Mouse (Mus musculus): ENCODE measurements around the gene Tmsb15l. TPM values are rescaled to one million over a fixed set of nuclear protein-coding genes. Genes with fewer than 3 reads are reported as not detected.

The Tmsb15l gene
- polyA plus RNA-seq (2012; rRNA removed) (0.61 and 0.67 TPM in 2 replicates), polyA plus RNA-seq (2014; fragmentation: Nextera tagmentation; extraction: Ambion mirVana) (0.46 and 0.67 TPM in 2 replicates)

GRCm38 (mm10) chrX:136976424-136977084, at the start of gene Tmsb15l, which contains the start of gene Tmsb15b1:
Gene Tmsb15l, minus strand, starts transcription at chrX:136976869.
Gene Tmsb15b1, minus strand, starts transcription at chrX:136976874.
- H3K27me3 ChIP-seq (ENCODE audit: control insufficient read depth, insufficient read depth, low read length), result no peaks in the 10 kb centered on the region
- TF ChIP-seq CTCF (IDR thresholded peaks at IDR 0.05; ENCODE audit: low read depth) (no peak), EP300 (IDR thresholded peaks at IDR 0.05; ENCODE audit: low read depth) (no peak)
- H3K4me2 ChIP-seq (ENCODE audit: low read depth), result peak within 1 kb of the TSS; percentile 24
- ATAC-seq (ENCODE audit: insufficient read depth) (peak; percentile 97), DNase-seq (ENCODE audit: low read depth in 3 of 3, low spot score in 3 of 3) (peak; percentile 24 to 39 (median 28))
- H3K9me3 ChIP-seq (ENCODE audit: control insufficient read depth, low read length), result no peaks in the 10 kb centered on the region
- H3K36me3 ChIP-seq (replicated peaks; ENCODE audit: control insufficient read depth, insufficient read depth, low read depth), result no peaks in the 10 kb centered on the region
- H3K27ac ChIP-seq, result no peak within 1 kb of the TSS
- WGBS (ENCODE audit: insufficient replicate concordance), result 13% methylated on average over 15 of the region's 15 CpGs
- no peaks in the 10 kb centered on the region for H3K4me1 ChIP-seq (replicated peaks; ENCODE audit: control insufficient read depth in 2 of 2, insufficient read depth in 2 of 2, low read length in 1 of 2)
- no peak within 1 kb of the TSS for H3K9ac ChIP-seq (replicated peaks)
- H3K4me3 ChIP-seq (ENCODE audit: insufficient read depth in 1 of 2, low read depth in 2 of 2, low read length in 2 of 2), result peak within 1 kb of the TSS; percentile 25 to 34

GRCm38 (mm10) chrX:137019310-137019709, 42.6 kb upstream of the Tmsb15l start:
- ATAC-seq (ENCODE audit: insufficient read depth) (peak; percentile 57; the same call in 1 of the 2 replicates), DNase-seq (ENCODE audit: low read depth in 3 of 3, low spot score in 3 of 3) (peak; percentile 23 to 33 (median 29))
- H3K4me2 ChIP-seq (ENCODE audit: low read depth), result no peak overlapping the region
- peak; percentile 68 for TF ChIP-seq CTCF (IDR thresholded peaks at IDR 0.05; ENCODE audit: low read depth)
- no peak for TF ChIP-seq EP300 (IDR thresholded peaks at IDR 0.05; ENCODE audit: low read depth)
- H3K4me1 ChIP-seq (replicated peaks; ENCODE audit: control insufficient read depth in 2 of 2, insufficient read depth in 2 of 2, low read length in 1 of 2), result no peaks in the 10 kb centered on the region
- no peak overlapping the region for H3K9ac ChIP-seq (replicated peaks)
- H3K36me3 ChIP-seq (replicated peaks; ENCODE audit: control insufficient read depth, insufficient read depth, low read depth), result no peaks in the 10 kb centered on the region
- no peaks in the 10 kb centered on the region for H3K27me3 ChIP-seq (ENCODE audit: control insufficient read depth, insufficient read depth, low read length)
- 5% methylated on average over 1 of the region's 1 CpGs for WGBS (ENCODE audit: insufficient replicate concordance)
- H3K27ac ChIP-seq, result no peak overlapping the region
- H3K9me3 ChIP-seq (ENCODE audit: control insufficient read depth, low read length), result no peaks in the 10 kb centered on the region
- no peak overlapping the region for H3K4me3 ChIP-seq (ENCODE audit: insufficient read depth in 1 of 2, low read depth in 2 of 2, low read length in 2 of 2)

- no peaks in the 10 kb centered on the region for H3K4me1 ChIP-seq (replicated peaks; ENCODE audit: control insufficient read depth in 2 of 2, insufficient read depth in 2 of 2, low read length in 1 of 2)
- H3K9me3 ChIP-seq (ENCODE audit: control insufficient read depth, low read length), result no peaks in the 10 kb centered on the region
- no peak for DNase-seq (ENCODE audit: low read depth in 3 of 3, low spot score in 3 of 3)
- H3K4me3 ChIP-seq (ENCODE audit: insufficient read depth in 1 of 2, low read depth in 2 of 2, low read length in 2 of 2), result no peak overlapping the region
- TF ChIP-seq EP300 (IDR thresholded peaks at IDR 0.05; ENCODE audit: low read depth), result no peak
- no peak for TF ChIP-seq CTCF (IDR thresholded peaks at IDR 0.05; ENCODE audit: low read depth)
- no peaks in the 10 kb centered on the region for H3K27me3 ChIP-seq (ENCODE audit: control insufficient read depth, insufficient read depth, low read length)
- no peak for ATAC-seq (ENCODE audit: insufficient read depth)
- H3K9ac ChIP-seq (replicated peaks), result no peak overlapping the region
- 54% methylated on average over 1 of the region's 1 CpGs for WGBS (ENCODE audit: insufficient replicate concordance)
- H3K4me2 ChIP-seq (ENCODE audit: low read depth), result no peak overlapping the region
- H3K27ac ChIP-seq, result no peak overlapping the region
- H3K36me3 ChIP-seq (replicated peaks; ENCODE audit: control insufficient read depth, insufficient read depth, low read depth), result no peaks in the 10 kb centered on the region
Measured at GRCm38 (mm10) chrX:137017668-137018067, 41.0 kb upstream of the Tmsb15l start.

- TF ChIP-seq EP300 (IDR thresholded peaks at IDR 0.05; ENCODE audit: low read depth) (no peak), CTCF (IDR thresholded peaks at IDR 0.05; ENCODE audit: low read depth) (peak; percentile 50)
- Histone ChIP-seq H3K27me3 (ENCODE audit: control insufficient read depth, insufficient read depth, low read length) (no peaks in the 10 kb centered on the region), H3K4me3 (ENCODE audit: insufficient read depth in 1 of 2, low read depth in 2 of 2, low read length in 2 of 2) (no peak overlapping the region), H3K27ac (no peak overlapping the region), H3K9me3 (ENCODE audit: control insufficient read depth, low read length) (no peaks in the 10 kb centered on the region), H3K4me1 (replicated peaks; ENCODE audit: control insufficient read depth in 2 of 2, insufficient read depth in 2 of 2, low read length in 1 of 2) (no peaks in the 10 kb centered on the region), H3K36me3 (replicated peaks; ENCODE audit: control insufficient read depth, insufficient read depth, low read depth) (no peaks in the 10 kb centered on the region), H3K4me2 (ENCODE audit: low read depth) (no peak overlapping the region), H3K9ac (replicated peaks) (no peak overlapping the region)
- WGBS (ENCODE audit: insufficient replicate concordance), result 40% methylated on average over 6 of the region's 6 CpGs
- ATAC-seq (ENCODE audit: insufficient read depth) (no peak), DNase-seq (ENCODE audit: low read depth in 3 of 3, low spot score in 3 of 3) (peak; percentile 17 to 20 (median 19))
Measured at GRCm38 (mm10) chrX:137015099-137015709, 38.5 kb upstream of the Tmsb15l start.

GRCm38 (mm10) chrX:136996256-136996655, 19.6 kb upstream of the Tmsb15l start:
- no peak overlapping the region for H3K4me2 ChIP-seq (ENCODE audit: low read depth)
- no peak for TF ChIP-seq EP300 (IDR thresholded peaks at IDR 0.05; ENCODE audit: low read depth)
- no peak for TF ChIP-seq CTCF (IDR thresholded peaks at IDR 0.05; ENCODE audit: low read depth)
- no peaks in the 10 kb centered on the region for H3K4me1 ChIP-seq (replicated peaks; ENCODE audit: control insufficient read depth in 2 of 2, insufficient read depth in 2 of 2, low read length in 1 of 2)
- DNase-seq (ENCODE audit: low read depth in 3 of 3, low spot score in 3 of 3), result no peak
- no peak for ATAC-seq (ENCODE audit: insufficient read depth)
- no peak overlapping the region for H3K9ac ChIP-seq (replicated peaks)
- no peak overlapping the region for H3K27ac ChIP-seq
- H3K9me3 ChIP-seq (ENCODE audit: control insufficient read depth, low read length), result no peaks in the 10 kb centered on the region
- no peaks in the 10 kb centered on the region for H3K36me3 ChIP-seq (replicated peaks; ENCODE audit: control insufficient read depth, insufficient read depth, low read depth)
- WGBS (ENCODE audit: insufficient replicate concordance), result 40% methylated on average over 2 of the region's 2 CpGs
- H3K27me3 ChIP-seq (ENCODE audit: control insufficient read depth, insufficient read depth, low read length), result peaks cover 12% of the 10 kb centered on the region
- no peak overlapping the region for H3K4me3 ChIP-seq (ENCODE audit: insufficient read depth in 1 of 2, low read depth in 2 of 2, low read length in 2 of 2)
